Mouse (Mus musculus) embryonic facial prominence, embryonic 11.5 days (tissue): ENCODE measurements around the gene Sel1l. TPM values are rescaled to one million over a fixed set of nuclear protein-coding genes. Genes with fewer than 3 reads are reported as not detected.

Source experiments
- ATAC-seq: fragments of 200-750 bp; cut with Nextera tagmentation; replicated peaks from 2 replicates; pipeline ENCODE4 v1.8.0; 2017; ENCODE audit warnings: low read depth; ENCODE audit not compliant: insufficient number of reproducible peaks, low FRiP score, low TSS enrichment
- DNase-seq: peaks from one replicate; pipeline ENCODE4 v3.0.0-alpha.2; 2015; ENCODE audit warnings: low spot score
- H3K27ac ChIP-seq: fragments of 300-500 bp; sonication (generic); replicated peaks from 2 replicates; pipeline ENCODE4 v1.5.1; 2014; ENCODE audit warnings: mild to moderate bottlenecking, low read depth, low read length, control low read depth
- H3K27me3 ChIP-seq: fragments of 300-500 bp; sonication (generic); 2 replicates; pipeline ENCODE4 v1.6.1; 2014; ENCODE audit warnings: mild to moderate bottlenecking, low read length, moderate library complexity, mixed read lengths; ENCODE audit not compliant: control insufficient read depth, insufficient read depth
- H3K36me3 ChIP-seq: fragments of 300-500 bp; sonication (generic); replicated peaks from 2 replicates; pipeline ENCODE4 v1.6.1; 2014; ENCODE audit warnings: low read depth, mild to moderate bottlenecking, low read length, moderate library complexity, mixed read lengths; ENCODE audit not compliant: control insufficient read depth, insufficient read depth
- H3K4me1 ChIP-seq: fragments of 300-500 bp; sonication (generic); 2 replicates; pipeline ENCODE4 v1.6.1; 2014; ENCODE audit warnings: low read length, mixed read lengths; ENCODE audit not compliant: control insufficient read depth, insufficient read depth
- H3K4me2 ChIP-seq: fragments of 300-500 bp; sonication (generic); 2 replicates; pipeline ENCODE4 v1.6.1; 2014; ENCODE audit warnings: low read depth, mild to moderate bottlenecking, control low read depth, low read length, moderate library complexity
- H3K4me3 ChIP-seq: fragments of 300-500 bp; sonication (generic); 2 replicates; pipeline ENCODE4 v1.5.1; 2014; ENCODE audit warnings: low read depth, low read length, control low read depth
- H3K9ac ChIP-seq: fragments of 300-500 bp; sonication (generic); replicated peaks from 2 replicates; pipeline ENCODE4 v1.6.1; 2014; ENCODE audit warnings: mild to moderate bottlenecking, control low read depth, low read length
- H3K9me3 ChIP-seq: fragments of 300-500 bp; sonication (generic); replicated peaks from 2 replicates; pipeline ENCODE4 v1.6.1; 2016; ENCODE audit warnings: mild to moderate bottlenecking, low read length, inconsistent platforms, mixed read lengths; ENCODE audit not compliant: control insufficient read depth
- WGBS: fragments of 180-500 bp; shearing (Covaris S2); extraction: QIAGEN DNeasy Blood & Tissue Kit; methylation state at CpG from one replicate; pipeline ENCODE4 v1.1.7; 2014; 5-methylcytosine and 5-hydroxymethylcytosine counted together
- polyA plus RNA-seq: library from polyadenylated mRNA; unstranded; fragments of >200 nt; fragmentation: Nextera tagmentation; extraction: Ambion mirVana; gene quantifications from 2 replicates; pipeline ENCODE4 v1.2.1, GENCODE M21; 2014

Gene Sel1l
- polyA plus RNA-seq, 1 experiment from 2014 or later: 68.8 TPM

DNA sequence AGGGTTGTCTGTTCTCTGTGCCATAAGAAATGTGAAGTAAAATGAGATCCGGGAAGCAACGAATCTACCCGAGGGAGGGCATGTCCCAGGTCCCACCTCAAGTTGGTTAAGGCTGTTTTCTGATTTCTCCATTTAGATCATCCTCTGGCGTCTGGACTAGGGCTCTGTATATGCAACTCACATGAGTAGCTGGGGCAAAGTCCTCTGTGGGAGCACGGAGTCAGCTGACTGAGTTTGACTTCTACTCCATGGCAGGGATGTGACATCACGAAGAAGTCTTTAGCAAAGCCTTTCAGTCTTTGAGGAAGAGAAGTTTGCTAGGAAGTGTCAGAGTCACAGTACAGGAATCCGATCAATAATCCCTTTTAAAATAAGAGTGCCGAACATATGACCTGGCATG, 40.0 kb downstream of the Sel1l start:
- ATAC-seq: no peak
- H3K9ac ChIP-seq: no peak overlapping the region
- H3K36me3 ChIP-seq: peaks cover 2% of the 10 kb centered on the region
- no peaks in the 10 kb centered on the region for H3K27me3 ChIP-seq
- DNase-seq: no peak
- H3K4me1 ChIP-seq: no peaks in the 10 kb centered on the region
- no peak overlapping the region for H3K4me3 ChIP-seq
- H3K27ac ChIP-seq: no peak overlapping the region
- no peak overlapping the region for H3K4me2 ChIP-seq
- H3K9me3 ChIP-seq: no peaks in the 10 kb centered on the region
- WGBS: 89% methylated on average over 8 of the region's 8 CpGs

DNA sequence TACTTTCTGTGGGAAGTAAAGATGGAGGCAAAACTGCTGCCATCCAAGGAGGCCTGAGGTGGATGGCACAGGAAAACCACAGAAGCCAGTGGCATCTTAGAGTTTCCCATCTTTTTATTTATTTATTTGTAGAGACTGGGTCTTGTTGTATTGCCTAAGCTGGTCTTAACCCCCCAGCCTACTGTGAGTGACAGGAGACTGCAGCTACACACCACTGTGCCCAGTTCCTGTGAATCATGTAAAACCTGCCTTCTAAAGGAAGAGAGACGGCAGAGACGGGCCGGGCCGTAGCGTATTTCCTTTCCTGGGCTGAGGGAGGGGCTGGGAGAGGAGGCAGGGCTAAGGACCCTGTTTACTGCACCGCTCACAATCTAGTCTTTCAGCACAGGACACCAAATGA, 41.2 kb downstream of the Sel1l start:
- ATAC-seq (no peak), DNase-seq (no peak)
- Histone ChIP-seq H3K4me3 (no peak overlapping the region), H3K9me3 (no peaks in the 10 kb centered on the region), H3K27ac (no peak overlapping the region), H3K27me3 (no peaks in the 10 kb centered on the region), H3K9ac (no peak overlapping the region), H3K4me2 (no peak overlapping the region), H3K4me1 (no peaks in the 10 kb centered on the region), H3K36me3 (peaks cover 2% of the 10 kb centered on the region)
- 82% methylated on average over 6 of the region's 6 CpGs for WGBS

DNA sequence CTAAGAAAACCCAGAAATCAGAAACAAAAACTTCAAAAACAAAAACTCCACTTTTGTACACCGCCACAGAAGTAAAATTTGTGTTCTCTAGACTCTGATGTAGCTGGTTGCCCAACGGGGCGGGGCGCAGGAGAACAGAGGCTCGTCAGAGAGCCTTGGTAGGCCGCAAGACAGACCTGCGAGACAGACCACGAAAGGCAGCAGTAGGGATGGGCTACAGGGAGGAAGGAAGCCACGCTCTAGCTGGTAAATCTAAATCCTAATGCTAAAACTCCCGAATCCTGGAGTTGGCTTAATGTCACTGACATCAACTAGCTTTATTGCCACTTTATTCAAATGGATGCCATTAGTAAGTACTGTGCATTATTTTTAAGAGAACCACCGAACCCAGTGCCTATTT, 41.9 kb downstream of the Sel1l start:
- Histone ChIP-seq H3K9me3 (no peaks in the 10 kb centered on the region), H3K4me3 (no peak overlapping the region), H3K27me3 (no peaks in the 10 kb centered on the region), H3K9ac (no peak overlapping the region), H3K27ac (no peak overlapping the region), H3K36me3 (peaks cover 2% of the 10 kb centered on the region), H3K4me2 (no peak overlapping the region), H3K4me1 (no peaks in the 10 kb centered on the region)
- no peak for DNase-seq
- no peak for ATAC-seq
- 91% methylated on average over 11 of the region's 11 CpGs for WGBS

DNA sequence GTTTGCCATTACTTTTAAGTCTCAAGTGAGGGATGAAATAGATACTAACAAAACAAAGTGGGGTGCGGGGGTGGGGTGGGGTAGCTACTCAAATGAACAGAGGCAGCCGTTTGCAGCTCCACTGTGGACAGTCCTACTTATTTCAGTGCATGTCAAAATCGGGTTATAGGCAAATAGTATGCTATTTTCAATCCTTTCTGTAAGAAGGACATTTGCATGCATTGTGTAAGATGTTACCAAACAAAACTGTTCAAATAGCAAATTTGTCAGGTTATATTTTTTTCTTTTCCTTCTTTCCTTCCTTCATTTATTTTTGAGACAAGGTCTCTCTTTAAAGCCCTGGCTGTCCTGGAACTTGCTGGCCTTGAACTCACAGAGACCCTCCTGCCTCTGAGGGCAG, 44.7 kb downstream of the Sel1l start:
- ATAC-seq (no peak), DNase-seq (no peak)
- Histone ChIP-seq H3K4me2 (no peak overlapping the region), H3K36me3 (no peaks in the 10 kb centered on the region; the same call in 1 of the 2 replicates), H3K27me3 (no peaks in the 10 kb centered on the region), H3K9ac (no peak overlapping the region), H3K27ac (no peak overlapping the region), H3K4me1 (no peaks in the 10 kb centered on the region), H3K4me3 (no peak overlapping the region), H3K9me3 (no peaks in the 10 kb centered on the region)
- whole genome bisulfite sequencing: 71% methylated on average over 3 of the region's 3 CpGs

DNA sequence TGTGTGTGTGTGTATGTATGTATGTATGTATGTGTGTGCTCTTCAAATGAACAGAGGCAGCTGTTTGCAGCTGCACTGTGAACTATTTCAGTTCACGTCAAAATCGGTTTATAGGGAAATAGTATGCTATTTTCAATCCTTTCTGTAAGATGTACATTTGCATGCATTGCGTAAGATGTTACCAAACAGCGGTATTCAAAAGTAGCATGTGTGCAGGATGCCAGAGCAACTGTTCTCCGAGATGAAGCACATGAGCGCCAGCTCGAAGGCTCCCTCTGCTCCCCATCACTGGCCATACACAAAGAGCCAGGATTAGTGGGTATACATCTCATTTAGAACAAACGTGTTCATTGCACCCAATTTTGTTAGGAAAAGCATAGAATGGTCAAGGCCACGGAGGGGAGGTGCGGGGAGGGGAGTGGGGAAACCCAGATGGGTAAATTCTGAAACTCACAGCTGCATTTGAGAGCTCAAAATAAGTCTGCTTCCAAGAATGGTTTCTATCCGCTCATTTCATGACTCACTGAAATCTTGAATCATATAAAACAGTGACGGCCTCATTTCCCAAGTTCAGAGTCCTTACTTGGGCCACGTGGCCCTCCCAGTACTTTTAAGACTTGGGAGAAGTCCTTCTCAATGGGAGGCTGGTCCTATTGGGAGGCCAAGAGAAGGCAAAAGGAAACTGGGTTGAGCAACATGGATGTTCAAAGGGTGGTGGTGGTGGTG, 45.6 kb downstream of the Sel1l start:
- WGBS: 87% methylated on average over 13 of the region's 13 CpGs
- Histone ChIP-seq H3K27me3 (no peaks in the 10 kb centered on the region), H3K4me2 (no peak overlapping the region), H3K4me3 (no peak overlapping the region), H3K27ac (no peak overlapping the region), H3K36me3 (no peaks in the 10 kb centered on the region), H3K9me3 (no peaks in the 10 kb centered on the region), H3K9ac (no peak overlapping the region), H3K4me1 (no peaks in the 10 kb centered on the region)
- DNase-seq: no peak
- no peak for ATAC-seq

DNA sequence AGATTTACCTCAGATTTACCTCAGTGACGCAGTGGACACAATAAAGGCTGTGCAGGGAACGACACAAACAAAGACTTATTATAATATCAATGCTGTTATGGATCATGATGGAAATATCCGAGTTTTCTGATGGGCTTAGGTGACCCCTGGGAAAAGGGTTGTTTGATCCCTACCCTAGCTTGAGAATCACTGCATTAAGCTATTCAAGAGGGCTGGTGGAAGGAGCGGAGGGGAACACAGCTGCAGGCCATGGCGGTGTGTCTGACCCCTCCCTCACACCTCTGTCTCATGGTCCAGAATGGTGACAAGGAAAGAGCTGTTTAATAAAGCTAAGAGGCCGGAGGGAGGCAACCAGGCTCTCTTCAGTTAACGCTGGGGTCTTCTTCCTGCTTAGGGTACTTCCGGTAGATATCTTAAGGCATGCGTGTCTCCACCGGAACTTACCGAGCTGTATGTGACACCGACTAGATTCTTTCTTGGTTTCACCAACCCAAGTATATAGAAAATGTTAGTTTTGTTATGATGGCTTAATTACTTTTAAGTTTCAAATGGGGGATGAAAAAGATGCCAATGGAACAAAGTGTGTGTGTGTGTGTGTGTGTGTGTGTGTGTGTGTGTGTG, 46.3 kb downstream of the Sel1l start:
- no peaks in the 10 kb centered on the region for H3K9me3 ChIP-seq
- H3K9ac ChIP-seq: no peak overlapping the region
- no peak overlapping the region for H3K27ac ChIP-seq
- no peaks in the 10 kb centered on the region for H3K4me1 ChIP-seq
- H3K36me3 ChIP-seq: no peaks in the 10 kb centered on the region
- H3K4me3 ChIP-seq: no peak overlapping the region
- ATAC-seq (no peak), DNase-seq (no peak)
- H3K27me3 ChIP-seq: no peaks in the 10 kb centered on the region
- no peak overlapping the region for H3K4me2 ChIP-seq
- 90% methylated on average over 12 of the region's 12 CpGs for WGBS

DNA sequence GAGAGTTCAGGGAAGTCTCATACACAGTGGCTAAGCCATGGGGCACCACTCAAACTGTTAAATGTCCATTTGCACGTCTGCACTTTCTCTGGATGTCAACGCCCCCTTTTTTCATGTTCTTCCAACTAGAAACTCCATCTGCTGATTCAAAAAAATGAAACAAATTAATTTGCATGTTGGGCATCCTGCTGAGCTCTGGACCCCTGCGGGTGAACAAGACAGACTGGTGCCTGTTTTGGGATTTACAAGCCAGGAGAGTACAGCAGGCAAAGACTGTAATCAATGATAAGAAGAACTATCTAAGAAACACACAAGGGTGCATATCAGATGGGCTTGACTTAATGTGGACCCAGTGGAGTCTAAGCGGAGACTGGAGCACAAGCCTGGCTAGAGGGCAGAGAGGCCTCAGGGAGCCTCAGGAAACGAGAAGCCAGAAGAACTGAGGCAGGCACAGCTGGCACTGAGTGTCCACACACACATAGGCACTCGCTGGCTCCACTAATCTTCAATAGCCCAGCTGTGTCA, 48.0 kb downstream of the Sel1l start:
- Histone ChIP-seq H3K4me3 (no peak overlapping the region), H3K27ac (no peak overlapping the region), H3K4me1 (no peaks in the 10 kb centered on the region), H3K9me3 (no peaks in the 10 kb centered on the region), H3K4me2 (no peak overlapping the region), H3K27me3 (no peaks in the 10 kb centered on the region), H3K9ac (no peak overlapping the region), H3K36me3 (no peaks in the 10 kb centered on the region)
- DNase-seq (no peak), ATAC-seq (no peak)
- 76% methylated on average over 6 of the region's 6 CpGs for WGBS

DNA sequence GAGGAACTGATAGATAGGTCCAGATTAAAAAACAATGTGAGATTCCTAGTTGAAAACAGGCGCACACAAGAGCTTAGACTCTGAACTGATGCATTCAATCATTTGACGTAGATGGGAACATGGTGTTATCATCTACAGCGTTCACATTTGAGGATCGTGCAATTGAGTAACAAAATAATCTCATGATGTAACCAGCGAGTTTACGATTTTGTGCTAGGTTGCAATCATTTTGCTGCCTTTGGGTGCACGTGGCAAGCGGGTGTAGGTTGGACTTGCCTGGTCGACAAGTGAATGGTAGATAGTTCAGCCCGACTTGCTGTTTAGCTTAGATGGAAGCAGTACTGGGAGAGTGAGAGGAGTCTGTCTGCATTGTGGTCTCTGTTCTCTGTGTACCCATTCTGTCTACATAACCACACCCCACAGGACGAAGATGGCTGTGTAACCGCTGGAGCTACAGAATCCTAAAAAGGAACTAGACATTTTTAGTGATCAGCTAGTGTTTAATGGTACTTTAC, 49.1 kb downstream of the Sel1l start:
- no peak overlapping the region for H3K9ac ChIP-seq
- no peaks in the 10 kb centered on the region for H3K4me1 ChIP-seq
- H3K4me3 ChIP-seq: no peak overlapping the region
- no peak overlapping the region for H3K27ac ChIP-seq
- H3K36me3 ChIP-seq: no peaks in the 10 kb centered on the region
- 76% methylated on average over 12 of the region's 12 CpGs for WGBS
- DNase-seq: no peak
- H3K9me3 ChIP-seq: no peaks in the 10 kb centered on the region
- no peaks in the 10 kb centered on the region for H3K27me3 ChIP-seq
- no peak for ATAC-seq
- no peak overlapping the region for H3K4me2 ChIP-seq
